Mouse (Mus musculus) CH12.LX (cell line): ENCODE data around the gene Cul9.

ENCODE experiments used
- CTCF ChIP-seq, 2 experiments: IDR thresholded peaks in 1 of 2; conservative IDR thresholded peaks in 1 of 2; 2 replicates each; pipeline ENCODE4 v1.5.1; 2011 to 2012; ENCODE audit warnings: low read depth in 2 of 2, low read length in 2 of 2, improper control_type of control experiment in 1 of 2, inconsistent platforms in 1 of 2, mild to moderate bottlenecking in 1 of 2, moderate library complexity in 1 of 2
- E2F4 ChIP-seq: IDR thresholded peaks from 2 replicates; pipeline ENCODE4 v1.6.1; 2011; ENCODE audit warnings: low read depth, low read length, improper control_type of control experiment; ENCODE audit not compliant: insufficient replicate concordance
- EP300 ChIP-seq: IDR thresholded peaks from 2 replicates; pipeline ENCODE4 v1.6.1; 2011; ENCODE audit warnings: low read length, improper control_type of control experiment
- ETS1 ChIP-seq: conservative IDR thresholded peaks from 2 replicates; pipeline ENCODE4 v1.6.1; 2012; ENCODE audit warnings: low read depth, mild to moderate bottlenecking, inconsistent platforms, low read length, improper control_type of control experiment, moderate library complexity
- HCFC1 ChIP-seq: IDR thresholded peaks from 2 replicates; pipeline ENCODE4 v1.6.1; 2012; ENCODE audit warnings: low read depth, mild to moderate bottlenecking, inconsistent platforms, low read length, improper control_type of control experiment
- MAFK ChIP-seq: IDR thresholded peaks from 2 replicates; pipeline ENCODE4 v1.6.1; 2011; ENCODE audit warnings: low read length, improper control_type of control experiment; ENCODE audit not compliant: insufficient replicate concordance
- MAX ChIP-seq: IDR thresholded peaks from 2 replicates; pipeline ENCODE4 v1.6.1; 2011; ENCODE audit warnings: low read length, improper control_type of control experiment
- MAZ ChIP-seq: IDR thresholded peaks from 2 replicates; pipeline ENCODE4 v1.6.1; 2012; ENCODE audit warnings: low read depth, mild to moderate bottlenecking, inconsistent platforms, low read length, improper control_type of control experiment, moderate library complexity
- POLR2A ChIP-seq: IDR thresholded peaks from 2 replicates; pipeline ENCODE4 v1.6.1; 2011; ENCODE audit warnings: low read depth, mild to moderate bottlenecking, improper control_type of control experiment, low read length
- POLR2AphosphoS2 ChIP-seq: IDR thresholded peaks from 2 replicates; pipeline ENCODE4 v1.6.1; 2011; ENCODE audit warnings: low read depth, low read length, improper control_type of control experiment
- USF1 ChIP-seq: IDR thresholded peaks from 2 replicates; pipeline ENCODE4 v1.6.1; 2014; ENCODE audit warnings: low read depth, mild to moderate bottlenecking, inconsistent platforms, low read length, improper control_type of control experiment
- ZKSCAN1 ChIP-seq: IDR thresholded peaks from 2 replicates; pipeline ENCODE4 v1.6.1; 2012; ENCODE audit warnings: low read depth, inconsistent platforms, low read length, improper control_type of control experiment, borderline replicate concordance

GRCm38 (mm10) chr17:46571005-46571404, 24.8 kb upstream of the Cul9 start:
- no peak for TF ChIP-seq MAX
- no peak for TF ChIP-seq EP300
- no peak for TF ChIP-seq CTCF (conservative IDR thresholded peaks at IDR 0.05 in 1 of 2, IDR thresholded peaks at IDR 0.05 in 1 of 2; ENCODE audit: low read depth in 2 of 2, low read length in 2 of 2)
- TF ChIP-seq MAFK: no peak
- no peak for TF ChIP-seq E2F4
- TF ChIP-seq ZKSCAN1: no peak
- TF ChIP-seq POLR2A: no peak
- no peak for TF ChIP-seq MAZ
- no peak for TF ChIP-seq ETS1
- no peak for TF ChIP-seq USF1
- TF ChIP-seq POLR2AphosphoS2: no peak
- TF ChIP-seq HCFC1: no peak
